Mouse (Mus musculus): ENCODE data around the gene A630089N07Rik. TPM values are rescaled to one million over a fixed set of nuclear protein-coding genes. Genes with fewer than 3 reads are reported as not detected.

Gene A630089N07Rik
- total RNA-seq, 1 experiment from 2014 or later: 71.3 TPM

DNA sequence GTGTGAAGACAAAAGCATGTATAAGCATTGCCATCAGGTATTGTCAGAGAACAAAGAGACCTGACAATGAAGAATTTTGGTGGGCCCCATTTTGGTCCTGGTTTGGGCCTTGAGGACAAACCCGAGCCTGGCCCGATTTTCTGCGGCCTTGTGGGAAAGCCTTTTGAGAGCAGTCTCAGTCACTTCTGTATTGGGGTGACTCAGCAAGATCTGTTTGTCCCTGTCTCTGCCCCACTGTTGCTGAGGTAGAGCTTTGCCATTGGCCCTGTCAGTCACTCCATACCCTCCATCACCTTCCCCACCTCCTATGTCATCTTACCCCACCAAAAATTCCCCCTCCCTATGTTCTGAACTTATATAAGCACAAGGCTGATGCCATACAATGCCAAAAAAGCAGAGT, 104.5 kb downstream of the A630089N07Rik start:
- no peak for ATAC-seq (replicated peaks in 1 of 2; ENCODE audit: insufficient read depth in 1 of 2, low FRiP score in 2 of 2, low TSS enrichment in 1 of 2, low read depth in 1 of 2, poor library complexity in 2 of 2, severe bottlenecking in 2 of 2)

DNA sequence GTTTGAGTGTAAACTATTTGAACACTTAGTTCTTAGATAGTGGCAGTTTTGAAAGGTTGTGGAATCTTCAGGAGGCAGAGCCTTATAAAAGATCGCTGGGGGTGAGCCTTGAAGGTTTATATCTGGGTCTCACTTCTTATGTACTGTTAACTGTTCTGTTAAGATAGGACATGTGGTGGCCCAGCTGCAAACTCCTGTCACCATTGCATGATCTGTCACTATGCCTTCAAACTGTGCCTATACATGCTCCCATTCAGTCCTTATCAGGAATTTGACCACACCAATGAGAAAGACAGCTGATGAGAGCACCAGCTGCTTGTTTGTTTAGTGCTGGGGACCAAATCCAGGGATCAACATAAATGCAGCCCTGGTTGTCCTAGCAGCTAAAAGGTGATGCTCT, 105.0 kb downstream of the A630089N07Rik start:
- peak; percentile 17 to 21; a peak in 2 of 4 replicates for ATAC-seq (replicated peaks in 1 of 2; ENCODE audit: insufficient read depth in 1 of 2, low FRiP score in 2 of 2, low TSS enrichment in 1 of 2, low read depth in 1 of 2, poor library complexity in 2 of 2, severe bottlenecking in 2 of 2)

DNA sequence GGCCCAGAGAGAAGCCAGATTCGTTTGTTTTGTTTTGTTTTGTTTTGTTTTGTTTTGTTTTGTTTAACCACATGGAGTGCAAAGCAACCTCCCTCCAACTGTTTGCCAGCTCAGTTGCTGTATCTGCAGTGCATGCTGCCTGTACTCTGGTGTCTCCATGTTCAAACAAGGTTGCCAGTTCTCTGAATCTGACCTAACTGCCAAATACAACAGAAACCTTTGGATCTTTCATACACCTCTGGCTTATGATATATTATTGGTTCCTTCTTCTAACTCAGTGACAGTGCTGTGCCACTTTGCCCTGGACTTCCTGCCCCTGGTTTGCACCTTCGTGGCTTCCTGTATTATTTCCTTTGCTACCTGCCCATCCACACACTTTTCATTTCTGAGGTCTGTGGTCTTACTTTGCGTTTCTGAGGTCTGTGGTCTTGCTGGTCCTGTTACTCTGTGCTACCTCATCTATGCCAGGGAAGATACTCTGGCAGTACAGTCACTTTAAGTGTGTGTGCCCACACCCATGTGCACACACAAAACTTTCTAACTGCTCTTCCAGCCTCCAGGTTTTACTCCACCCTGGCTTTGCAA, 118.2 kb downstream of the A630089N07Rik start:
- ATAC-seq (replicated peaks in 1 of 2; ENCODE audit: insufficient read depth in 1 of 2, low FRiP score in 2 of 2, low TSS enrichment in 1 of 2, low read depth in 1 of 2, poor library complexity in 2 of 2, severe bottlenecking in 2 of 2): no peak

DNA sequence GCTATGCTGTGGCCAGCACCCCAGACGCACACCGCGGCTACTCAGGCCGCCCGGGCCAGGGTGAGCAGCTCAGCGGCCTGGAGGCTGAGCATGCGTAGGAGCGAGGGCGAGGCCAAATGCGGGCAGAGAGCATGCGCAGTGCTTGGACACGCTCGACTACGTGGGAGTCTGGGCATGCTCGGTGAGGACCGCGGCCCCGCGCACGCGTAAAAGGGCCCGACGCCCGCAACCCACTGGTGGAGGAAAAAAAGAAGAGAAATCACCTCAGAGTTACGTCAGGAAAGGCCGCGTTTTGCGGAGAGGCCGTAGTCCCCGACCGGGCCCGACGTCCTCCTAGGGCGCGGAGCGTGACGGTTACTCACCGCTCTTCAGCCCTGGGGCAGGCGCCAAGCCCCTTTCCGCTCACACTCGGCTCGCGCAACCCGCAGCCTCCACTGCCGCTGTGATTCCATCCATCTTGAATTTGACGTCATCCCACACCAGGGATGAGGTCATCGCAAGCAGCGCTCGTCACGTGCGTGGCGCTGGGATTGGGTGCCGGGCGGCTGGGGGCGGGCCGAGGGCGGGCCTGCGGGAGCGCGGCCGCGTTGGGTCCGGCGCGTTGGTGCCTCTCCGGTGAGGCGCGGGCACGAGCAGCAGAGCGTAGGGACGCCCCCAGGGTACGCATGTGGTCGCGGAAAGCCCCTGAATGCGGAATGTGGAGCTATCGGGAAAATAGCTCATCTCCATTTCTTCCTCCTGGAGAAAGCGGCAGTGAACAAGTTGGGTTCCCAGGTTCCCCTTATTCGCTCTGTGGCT, 119.9 kb downstream of the A630089N07Rik start, which contains the start of the genes C2cd2 and Zbtb21:
Gene C2cd2, minus strand, starts transcription at position 448 of the 798 bp plus-strand sequence.
Gene Zbtb21, minus strand, starts transcription at position 472 of the 798 bp plus-strand sequence.
- ATAC-seq (replicated peaks in 1 of 2; ENCODE audit: insufficient read depth in 1 of 2, low FRiP score in 2 of 2, low TSS enrichment in 1 of 2, low read depth in 1 of 2, poor library complexity in 2 of 2, severe bottlenecking in 2 of 2): peak; percentile 89

DNA sequence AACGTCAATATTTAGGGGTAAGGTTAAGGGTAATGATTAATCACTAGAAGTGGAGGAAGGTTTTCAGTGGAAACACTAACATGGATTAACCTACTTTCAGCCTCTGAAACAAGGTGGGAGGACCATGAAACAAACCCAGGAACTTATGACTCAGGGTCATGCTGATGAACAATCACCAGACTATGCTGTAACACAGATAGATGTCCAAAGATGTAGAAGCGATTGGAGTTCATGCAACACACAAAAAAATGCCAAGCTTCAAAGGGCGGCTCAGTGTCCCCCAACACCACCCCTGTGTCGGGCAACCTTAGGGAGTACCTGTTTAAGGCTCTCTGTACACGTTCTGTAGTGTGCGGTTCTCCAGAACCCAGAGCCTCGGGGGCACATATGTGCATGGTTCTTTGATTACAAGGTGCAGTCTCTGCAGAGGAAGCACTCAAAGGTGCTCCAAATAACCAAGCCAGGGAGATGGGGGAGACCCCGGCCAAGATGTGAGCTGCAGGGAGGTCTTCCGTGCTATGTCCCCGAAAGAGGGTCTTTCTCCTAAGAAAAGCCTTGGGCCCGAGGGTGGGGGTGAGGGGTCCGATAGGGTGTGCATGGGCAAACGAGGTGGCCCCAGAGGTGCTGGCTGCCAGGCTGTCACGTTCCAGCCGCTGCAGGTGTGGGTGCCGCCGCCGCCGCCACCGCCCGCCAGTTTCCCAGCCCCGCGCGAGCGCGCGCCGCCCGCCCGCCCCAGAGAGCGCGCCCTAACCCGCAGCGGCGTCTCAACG, 120.7 kb downstream of the A630089N07Rik start:
- no peak for ATAC-seq (replicated peaks in 1 of 2; ENCODE audit: insufficient read depth in 1 of 2, low FRiP score in 2 of 2, low TSS enrichment in 1 of 2, low read depth in 1 of 2, poor library complexity in 2 of 2, severe bottlenecking in 2 of 2)

DNA sequence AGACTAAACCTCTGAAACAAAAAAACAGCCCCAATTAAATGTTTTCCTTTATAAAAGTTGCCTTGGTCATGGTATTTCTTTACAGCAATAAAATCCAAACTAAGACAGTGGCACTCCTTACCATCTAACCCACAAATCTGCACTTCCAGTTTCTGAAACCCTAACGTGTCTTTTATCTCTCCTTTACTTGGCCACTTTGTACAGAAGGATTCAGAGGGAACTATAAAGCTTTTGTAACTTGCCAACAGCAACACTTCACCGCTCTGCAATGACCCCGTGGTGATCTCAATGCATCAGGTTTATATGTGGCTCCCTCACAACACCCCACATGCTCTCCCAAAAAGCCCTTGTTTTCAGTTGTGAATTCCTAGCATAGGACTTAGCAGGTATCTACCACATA, 121.9 kb downstream of the A630089N07Rik start:
- no peak for ATAC-seq (replicated peaks in 1 of 2; ENCODE audit: insufficient read depth in 1 of 2, low FRiP score in 2 of 2, low TSS enrichment in 1 of 2, low read depth in 1 of 2, poor library complexity in 2 of 2, severe bottlenecking in 2 of 2)

DNA sequence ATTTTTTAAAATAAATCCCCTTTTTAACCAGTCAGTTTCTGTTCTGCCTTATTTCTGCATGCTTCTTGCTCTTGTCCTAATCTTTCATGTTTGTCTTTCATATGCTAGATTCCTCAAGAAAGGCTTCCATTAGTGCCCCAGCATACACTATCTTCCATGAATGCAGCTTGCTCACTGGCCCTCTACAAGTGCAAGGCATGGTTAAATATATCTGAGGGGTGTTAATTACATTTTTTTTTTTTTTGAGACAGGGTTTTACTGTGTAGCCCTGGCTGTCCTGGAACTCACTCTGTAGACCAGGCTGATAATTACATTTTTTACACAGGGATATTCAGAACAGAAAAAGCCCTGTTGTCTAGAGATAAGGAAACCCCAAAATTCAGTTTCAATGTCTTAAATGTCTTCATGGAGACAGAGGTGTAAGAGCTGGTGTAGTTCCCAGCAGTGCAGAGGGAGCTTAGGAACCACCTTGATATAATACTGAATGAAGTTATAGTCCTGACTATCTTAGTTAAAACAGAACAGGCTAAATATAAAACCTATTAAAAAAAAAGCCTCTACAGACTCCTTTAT, 123.8 kb downstream of the A630089N07Rik start:
- no peak for ATAC-seq (replicated peaks in 1 of 2; ENCODE audit: insufficient read depth in 1 of 2, low FRiP score in 2 of 2, low TSS enrichment in 1 of 2, low read depth in 1 of 2, poor library complexity in 2 of 2, severe bottlenecking in 2 of 2)

DNA sequence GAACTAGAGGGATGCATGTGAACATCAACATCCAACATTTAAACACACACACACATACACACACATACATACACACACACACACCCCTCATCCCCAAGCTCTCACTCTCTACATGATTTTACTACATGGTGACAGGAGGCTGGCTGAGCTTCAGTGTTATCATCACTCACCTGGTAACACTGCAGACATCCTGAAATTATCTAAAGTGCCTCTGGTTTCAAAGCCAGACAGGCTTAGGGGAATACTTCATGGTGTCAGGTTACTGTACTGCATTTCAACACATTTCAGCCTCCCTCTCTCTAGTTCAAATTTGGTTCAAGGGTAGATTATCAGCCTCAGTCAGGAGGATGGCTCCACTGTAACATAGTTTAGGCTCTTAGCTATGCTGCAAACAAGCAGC, 124.6 kb downstream of the A630089N07Rik start:
- ATAC-seq (replicated peaks in 1 of 2; ENCODE audit: insufficient read depth in 1 of 2, low FRiP score in 2 of 2, low TSS enrichment in 1 of 2, low read depth in 1 of 2, poor library complexity in 2 of 2, severe bottlenecking in 2 of 2): no peak

DNA sequence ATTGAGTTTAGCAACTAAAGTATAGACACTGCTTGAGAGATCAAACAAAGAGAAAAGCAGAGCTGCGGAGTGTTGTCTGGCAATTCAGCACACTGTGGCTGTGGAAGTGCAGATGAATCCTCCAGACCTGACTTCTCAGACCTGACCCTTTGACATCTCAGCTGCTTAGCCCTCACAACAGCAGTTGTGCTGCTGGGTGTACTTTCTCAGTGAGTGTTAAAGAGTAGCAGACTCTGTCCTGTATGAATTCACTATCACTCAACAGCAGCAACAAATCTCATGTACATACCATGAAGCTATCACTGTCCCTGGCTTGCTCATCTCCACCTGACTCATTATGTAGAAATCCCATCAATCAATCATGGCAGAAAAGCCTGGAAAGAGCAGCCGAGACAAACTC, 126.2 kb downstream of the A630089N07Rik start:
- no peak for ATAC-seq (replicated peaks in 1 of 2; ENCODE audit: insufficient read depth in 1 of 2, low FRiP score in 2 of 2, low TSS enrichment in 1 of 2, low read depth in 1 of 2, poor library complexity in 2 of 2, severe bottlenecking in 2 of 2)

DNA sequence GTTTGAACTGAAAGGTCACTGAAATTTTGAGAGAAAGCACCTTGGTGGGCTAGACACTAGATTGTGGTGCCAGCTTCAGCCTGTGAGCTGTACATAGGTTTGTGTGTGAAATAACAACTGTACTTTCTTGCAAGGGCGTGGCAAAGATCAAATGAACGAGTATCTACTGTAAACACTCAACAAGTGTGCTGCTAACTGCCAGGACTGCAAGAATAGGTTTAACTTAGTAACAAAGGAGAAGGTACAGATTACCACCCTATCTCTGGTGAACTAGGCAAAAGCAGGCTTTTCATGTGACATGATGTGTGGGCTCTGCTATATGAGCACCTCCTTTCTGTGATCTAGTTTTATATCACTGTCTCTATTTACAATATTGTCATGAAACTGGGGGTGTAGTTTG, 128.9 kb downstream of the A630089N07Rik start:
- ATAC-seq (replicated peaks in 1 of 2; ENCODE audit: insufficient read depth in 1 of 2, low FRiP score in 2 of 2, low TSS enrichment in 1 of 2, low read depth in 1 of 2, poor library complexity in 2 of 2, severe bottlenecking in 2 of 2): peak in 1 of 2 experiments; percentile 27; a peak in 1 of 4 replicates

DNA sequence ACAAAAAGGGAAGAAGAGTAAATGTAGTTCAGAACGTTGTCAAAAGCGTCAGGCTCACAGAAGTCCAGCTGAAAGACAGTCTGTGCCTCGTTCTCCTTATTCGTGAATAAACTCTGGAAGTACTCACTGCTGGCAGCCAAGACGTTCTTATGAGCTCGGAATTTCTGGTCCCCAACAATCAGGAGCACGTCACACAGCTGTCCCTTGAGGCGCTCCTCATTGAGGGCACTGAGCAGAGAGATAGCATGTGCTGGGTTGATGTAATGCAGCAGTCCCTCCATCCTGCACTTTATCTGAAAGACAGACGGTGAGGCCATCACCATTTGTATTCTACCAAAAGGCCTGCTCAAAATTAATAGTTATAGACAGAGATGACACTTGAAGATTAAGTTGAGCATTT, 129.4 kb downstream of the A630089N07Rik start:
- no peak for ATAC-seq (replicated peaks in 1 of 2; ENCODE audit: insufficient read depth in 1 of 2, low FRiP score in 2 of 2, low TSS enrichment in 1 of 2, low read depth in 1 of 2, poor library complexity in 2 of 2, severe bottlenecking in 2 of 2)

DNA sequence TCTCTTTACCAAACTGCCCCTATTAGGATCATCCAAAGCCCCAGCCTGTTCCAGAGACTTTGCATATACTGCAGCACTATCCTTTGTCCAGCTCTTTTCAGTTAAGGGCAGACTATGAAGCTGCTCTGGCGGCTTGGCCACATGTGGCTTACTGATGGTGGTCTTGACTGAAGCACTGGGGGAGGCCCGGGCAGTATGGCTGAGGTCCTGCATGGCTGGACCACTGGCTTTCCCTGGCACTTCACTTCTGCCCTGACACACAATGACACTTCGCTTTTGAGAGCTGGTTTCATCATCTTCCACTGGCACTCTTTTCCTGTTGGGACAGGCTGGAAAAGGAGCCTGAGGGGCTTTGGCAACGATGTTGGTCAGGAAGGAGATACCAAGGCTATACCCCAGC, 129.9 kb downstream of the A630089N07Rik start:
- ATAC-seq (replicated peaks in 1 of 2; ENCODE audit: insufficient read depth in 1 of 2, low FRiP score in 2 of 2, low TSS enrichment in 1 of 2, low read depth in 1 of 2, poor library complexity in 2 of 2, severe bottlenecking in 2 of 2): no peak

Other genes with a start within 250 kb of the A630089N07Rik start
- gene Prdm15, start 230.6 kb downstream of the A630089N07Rik start, total RNA-seq (2017): 9.4 and 9.5 TPM in 2 replicates
- gene C2cd2, start 119.9 kb downstream of the A630089N07Rik start, total RNA-seq (2017): 14.0 and 25.9 TPM in 2 replicates
- gene Zbtb21, start 119.8 kb downstream of the A630089N07Rik start, total RNA-seq (2017): 18.4 and 32.8 TPM in 2 replicates
- gene B230307C23Rik, start 85.1 kb downstream of the A630089N07Rik start, total RNA-seq (2017): 63.9 and 137 TPM in 2 replicates

All from hematopoietic stem cell, adult 5-6 weeks (primary cell).